Mouse (Mus musculus) T-cell, adult 2 months (primary cell): ENCODE results near the gene Rnps1.
"Not testable (repeated sequence)": the region's sequence is repeated elsewhere in the genome, so short reads cannot be mapped to it uniquely, and the experiment has no call there.

Experiments
- DNase-seq: peaks from one replicate; pipeline ENCODE4 v3.0.0; 2022; ENCODE audit warnings: low spot score

The Rnps1 gene

DNA sequence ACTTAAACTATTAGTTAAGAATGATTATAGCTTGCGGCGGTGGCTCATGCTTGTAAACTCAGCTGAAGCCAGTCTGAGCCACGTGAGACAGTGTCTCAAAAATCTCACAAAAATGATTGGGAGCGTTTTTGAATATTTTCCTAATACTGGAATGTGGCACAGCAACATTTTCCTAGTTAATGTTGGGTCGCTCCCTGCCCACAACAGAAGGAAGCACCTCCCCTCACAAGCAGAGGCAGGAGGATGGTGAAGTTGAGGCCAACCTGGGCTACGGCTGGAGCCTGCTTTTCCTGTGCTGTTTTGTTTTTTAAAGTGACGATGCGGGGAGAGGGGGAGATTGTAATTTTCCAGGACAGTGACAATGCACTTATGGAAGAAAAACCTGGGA is 12.8 kb downstream of the Rnps1 start:
- no peak for DNase-seq

GRCm38 (mm10) chr17:24429201-24429983 is 15.0 kb downstream of the Rnps1 start:
- no peak for DNase-seq

GRCm38 (mm10) chr17:24437016-24437415 is 22.7 kb downstream of the Rnps1 start:
- peak; percentile 50 for DNase-seq

GRCm38 (mm10) chr17:24440377-24440776 is 26.0 kb downstream of the Rnps1 start:
- DNase-seq: no peak

GRCm38 (mm10) chr17:24441148-24441547 is 26.8 kb downstream of the Rnps1 start:
- no peak for DNase-seq

DNA sequence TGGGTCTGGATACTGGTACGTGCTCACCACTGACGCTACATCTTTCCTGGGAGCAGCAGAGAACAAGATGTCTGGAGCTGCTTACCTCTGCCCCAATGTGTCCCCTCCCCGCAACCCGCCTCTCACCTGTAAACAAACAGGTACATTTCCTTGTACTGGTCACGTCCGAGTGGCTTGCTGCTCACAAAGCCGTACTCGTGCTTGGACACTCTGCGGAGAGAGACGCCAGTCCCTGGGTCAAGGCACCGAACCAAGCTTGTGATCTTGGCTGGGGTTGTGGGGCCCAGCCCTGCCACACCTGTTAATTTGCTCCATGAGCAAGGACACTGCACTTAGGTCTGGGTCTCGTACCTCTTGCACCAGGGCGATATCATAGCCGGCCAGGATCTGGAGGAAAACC is 27.7 kb downstream of the Rnps1 start:
- DNase-seq: no peak

DNA sequence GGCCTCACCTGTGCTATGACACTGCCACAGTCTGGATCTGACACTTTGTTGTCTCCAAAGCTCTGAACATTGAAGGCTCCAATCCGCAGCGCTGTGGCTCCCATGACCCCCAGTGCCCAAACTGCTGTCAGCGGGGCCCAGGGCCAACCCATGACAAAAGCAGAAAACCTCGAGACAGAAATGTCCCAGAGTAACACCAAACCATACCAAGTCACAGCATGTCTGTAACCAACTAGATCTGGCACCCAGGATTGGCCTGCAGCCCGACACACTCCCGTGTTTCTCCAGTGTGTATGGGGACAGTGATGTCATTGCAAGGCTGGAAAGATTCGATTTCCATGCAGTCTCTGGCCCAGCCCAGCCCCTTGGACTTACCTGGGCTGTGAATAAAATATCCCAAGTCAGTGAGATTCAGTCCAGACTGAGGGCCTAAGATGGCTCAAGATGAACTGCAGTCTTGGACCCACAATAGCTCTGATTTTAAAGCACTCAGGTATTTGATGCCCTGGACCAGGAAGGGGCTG is 28.3 kb downstream of the Rnps1 start, which contains the start of gene Dnase1l2:
Gene Dnase1l2 (minus strand): TSS at position 474 of the 524 bp plus-strand sequence.
- no peak for DNase-seq

DNA sequence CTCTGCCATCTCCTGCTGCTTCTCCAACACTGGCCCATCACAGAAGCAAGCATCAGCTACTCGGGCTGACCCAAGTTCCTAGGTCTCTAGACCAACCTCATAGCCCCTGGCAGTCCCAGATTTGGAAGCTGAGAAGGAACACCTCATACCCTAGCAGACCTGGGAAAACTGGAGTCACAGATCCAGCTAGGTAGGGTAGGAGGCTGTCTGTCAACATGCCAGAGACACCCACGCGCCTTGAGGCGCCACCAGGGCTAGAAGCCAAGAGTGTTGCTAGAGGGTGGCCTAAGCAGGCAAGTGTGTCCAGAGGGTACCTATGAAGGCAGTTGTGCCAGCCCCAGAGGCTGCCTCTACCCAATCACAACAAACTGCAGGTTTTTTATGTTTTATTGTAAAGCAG is 29.0 kb downstream of the Rnps1 start:
- no peak for DNase-seq

GRCm38 (mm10) chr17:24446590-24446989 is 32.2 kb downstream of the Rnps1 start:
- no peak for DNase-seq

GRCm38 (mm10) chr17:24449507-24449906 is 35.1 kb downstream of the Rnps1 start:
- no peak for DNase-seq

DNA sequence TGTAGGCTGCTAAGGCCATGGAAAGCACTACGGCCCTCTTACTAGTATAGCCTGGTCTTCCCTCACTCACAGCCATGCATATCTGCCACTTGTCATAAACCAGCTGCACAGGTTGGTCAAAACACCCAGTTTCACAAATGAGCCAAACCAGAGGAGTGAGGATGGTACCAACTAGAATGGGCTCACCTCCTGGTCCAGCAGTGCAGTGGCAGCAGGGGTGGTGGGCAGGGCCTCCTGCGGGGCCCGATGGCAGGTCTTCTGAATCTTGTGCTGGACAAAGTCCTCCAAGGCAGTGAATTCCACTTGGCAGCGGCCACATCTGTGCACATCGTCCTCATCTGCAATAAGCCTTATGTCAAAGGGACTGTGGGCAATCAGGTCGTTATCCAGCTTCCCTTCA is 36.9 kb downstream of the Rnps1 start:
- no peak for DNase-seq

DNA sequence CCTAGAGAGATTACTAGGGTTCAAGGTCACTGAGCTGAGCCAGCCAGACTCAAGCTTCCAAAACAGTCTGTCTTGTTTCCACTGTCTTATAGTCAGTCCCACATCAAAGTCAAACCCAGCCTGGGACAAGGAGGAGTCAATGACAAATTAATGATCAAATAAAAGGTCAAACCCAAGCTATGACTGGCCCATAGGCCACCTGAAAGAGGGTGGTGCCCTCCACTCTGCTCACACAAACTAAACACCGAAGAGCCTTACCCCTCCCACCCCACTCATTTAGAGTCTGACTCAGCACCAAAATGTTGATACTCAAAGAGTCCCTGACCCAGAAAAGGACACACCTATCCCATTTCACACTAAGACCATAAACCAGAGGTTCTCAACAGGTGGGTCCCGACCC is 39.0 kb downstream of the Rnps1 start:
- no peak for DNase-seq

DNA sequence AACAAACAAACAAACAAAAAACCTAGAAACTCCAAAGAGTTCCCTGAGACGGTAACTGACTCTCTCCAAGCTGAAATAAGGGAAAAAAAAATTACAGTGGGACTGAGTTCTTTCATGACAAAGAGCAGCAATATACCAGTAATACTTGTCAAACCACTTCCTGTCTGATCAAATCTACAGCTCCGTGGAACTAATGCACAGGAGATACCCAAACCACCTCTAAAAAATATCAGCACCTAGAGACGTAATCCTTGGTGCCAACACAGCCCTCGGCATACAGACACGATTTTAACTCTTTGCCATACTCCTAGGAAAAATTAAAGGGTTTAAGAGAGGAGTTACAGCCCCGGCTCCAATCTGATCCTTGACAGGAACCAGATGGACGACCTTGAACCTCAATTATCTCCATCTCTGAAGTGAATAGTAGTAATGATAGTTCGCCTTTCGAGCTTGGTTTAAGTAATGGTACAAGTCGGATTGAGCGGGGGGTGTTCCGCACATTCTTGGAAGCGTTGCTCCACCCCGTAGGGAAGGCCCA is 39.9 kb downstream of the Rnps1 start:
- DNase-seq: peak; percentile 64

- DNase-seq: peak; percentile 100
Observed at GRCm38 (mm10) chr17:24454756-24455522, 40.6 kb downstream of the Rnps1 start.

DNA sequence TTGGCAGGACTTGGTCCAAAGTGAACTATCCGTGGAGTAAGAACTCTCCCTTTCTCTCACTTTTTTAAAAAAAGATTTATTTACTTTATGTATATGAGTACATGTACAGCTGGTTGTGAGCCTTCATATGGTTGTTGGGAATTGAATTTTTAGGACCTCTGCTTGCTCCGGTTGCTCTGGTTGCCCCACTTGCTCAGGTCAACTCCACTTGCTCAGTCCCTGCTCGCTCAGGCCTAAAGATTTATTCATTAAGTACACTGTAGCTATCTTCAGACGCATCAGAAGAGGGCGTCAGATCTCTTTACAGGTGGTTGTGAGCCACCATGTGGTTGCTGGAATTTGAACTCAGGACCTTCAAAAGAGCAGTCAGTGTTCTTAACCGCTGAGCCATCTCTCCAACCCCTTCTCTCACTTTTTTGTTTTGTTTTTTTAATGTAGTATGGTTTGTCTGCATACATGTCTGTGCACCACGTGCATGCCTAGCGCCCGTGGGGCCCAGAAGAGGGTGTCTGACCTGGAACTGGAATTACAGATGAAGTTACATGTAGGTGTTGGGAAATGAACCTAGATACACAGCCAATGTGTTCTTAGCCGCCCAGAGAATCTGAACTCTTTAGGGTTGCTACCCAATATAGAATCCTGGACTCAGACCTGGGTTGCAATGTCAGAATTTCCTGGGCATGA is 41.3 kb downstream of the Rnps1 start:
- DNase-seq: not testable (repeated sequence)

GRCm38 (mm10) chr17:24461580-24461979 is 47.2 kb downstream of the Rnps1 start:
- peak; percentile 42 for DNase-seq

GRCm38 (mm10) chr17:24462932-24463331 is 48.6 kb downstream of the Rnps1 start:
- no peak for DNase-seq

DNA sequence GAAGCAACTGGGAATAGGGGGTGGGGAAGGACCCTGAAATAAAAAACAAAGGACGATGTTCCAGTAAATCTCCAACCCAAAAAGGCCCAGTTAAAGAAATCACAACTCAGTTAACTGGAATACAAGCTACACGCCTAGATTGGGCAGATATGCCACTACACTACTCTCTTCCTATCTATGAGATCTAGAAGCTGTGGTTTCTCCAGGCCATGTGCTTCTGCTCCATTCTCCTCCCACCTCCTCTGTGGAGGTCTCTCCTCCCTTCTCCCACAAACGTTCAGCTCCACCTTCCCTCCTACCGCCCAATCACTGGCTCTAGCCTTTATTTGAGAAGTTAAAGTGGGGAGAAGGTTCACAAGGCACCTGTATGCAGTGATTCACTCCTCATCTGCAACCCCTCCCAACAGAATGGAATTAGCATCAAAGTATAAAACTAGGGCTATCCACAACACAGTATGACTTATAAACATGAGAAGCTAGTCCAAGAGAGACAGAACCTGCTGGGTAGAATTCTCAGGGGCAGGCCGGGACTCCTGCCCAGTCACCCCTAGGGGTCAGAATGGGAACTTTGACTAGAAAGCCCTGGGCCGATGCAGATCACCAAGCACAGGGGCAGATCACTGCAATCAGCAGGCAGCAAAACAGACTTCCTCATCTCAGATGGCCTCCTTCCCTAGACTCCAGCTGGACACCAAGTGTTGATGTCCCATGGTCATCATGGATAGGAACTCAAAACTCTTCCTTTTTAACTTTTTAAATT is 49.2 kb downstream of the Rnps1 start:
- DNase-seq: no peak

DNA sequence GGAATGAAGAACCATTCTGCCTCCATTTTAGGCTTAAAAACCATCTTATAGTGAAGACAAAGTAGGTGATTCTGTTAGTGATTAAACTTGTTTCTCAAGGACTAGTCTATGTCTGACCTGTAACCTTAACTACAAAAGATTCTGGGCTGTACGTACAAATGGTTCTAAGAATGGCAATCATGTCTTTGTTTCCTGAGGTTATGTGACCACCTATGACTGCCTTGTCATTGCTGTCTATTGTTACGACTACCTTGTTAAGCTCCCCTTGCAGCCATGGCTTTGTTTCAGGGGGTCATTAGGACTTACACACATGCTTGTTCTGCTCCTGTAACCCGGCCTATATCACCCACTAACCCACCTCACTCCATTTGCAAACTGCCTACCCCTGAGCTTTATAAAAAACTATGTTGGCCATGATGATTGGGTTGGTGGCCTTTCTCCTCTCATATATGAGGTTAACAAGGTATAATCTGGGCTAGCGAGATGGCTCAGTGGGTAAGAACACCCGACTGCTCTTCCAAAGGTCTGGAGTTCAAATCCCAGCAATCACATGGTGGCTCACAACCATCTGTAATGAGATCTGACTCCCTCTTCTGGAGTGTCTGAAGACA is 54.4 kb downstream of the Rnps1 start:
- no peak for DNase-seq

DNA sequence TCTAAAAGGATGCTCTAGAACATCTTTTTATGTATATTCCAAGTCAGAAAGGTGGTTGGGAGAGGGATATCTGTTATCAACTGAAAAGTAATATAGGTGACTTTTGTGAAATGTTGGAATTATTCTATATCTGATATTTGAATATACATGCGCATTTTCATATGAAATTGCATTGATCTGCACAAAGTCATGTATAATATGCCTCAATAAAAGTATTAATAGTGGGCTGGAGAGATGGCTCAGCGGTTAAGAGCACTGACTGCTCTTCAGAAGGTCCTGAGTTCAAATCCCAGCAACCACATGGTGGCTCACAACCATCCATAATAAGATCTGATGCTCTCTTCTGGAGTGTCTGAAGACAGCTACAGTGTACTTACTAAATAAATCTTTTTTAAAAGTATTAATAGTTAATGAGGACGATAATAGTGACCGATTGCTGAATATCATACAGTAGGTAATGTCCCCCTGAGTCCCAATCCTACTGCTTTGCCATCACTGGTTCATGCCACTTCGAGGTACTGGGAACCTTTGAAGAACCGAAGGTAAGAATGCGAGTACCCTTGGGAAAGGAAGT is 55.1 kb downstream of the Rnps1 start:
- no peak for DNase-seq
